Mouse (Mus musculus) retina, adult 2 months (tissue): ENCODE measurements around the gene Fndc10.
"Not testable (repeated sequence)": the region's sequence is repeated elsewhere in the genome, so short reads cannot be mapped to it uniquely, and the experiment has no call there.

Experiments used
- DNase-seq: peaks from one replicate; pipeline ENCODE4 v3.0.0-alpha.2; 2012; ENCODE audit warnings: low read depth, low spot score

The Fndc10 gene

GRCm38 (mm10) chr4:155694111-155694481, at the start of gene Fndc10:
Fndc10 (plus strand) TSS chr4:155694342.
- DNase-seq, result no peak

GRCm38 (mm10) chr4:155645308-155645707, 48.8 kb upstream of the Fndc10 start, which contains the start of gene Gm10563:
Gm10563 (minus strand) TSS chr4:155645408.
- DNase-seq, result not testable (repeated sequence)

- no peak for DNase-seq
These were observed 48.4 kb upstream of the Fndc10 start for GRCm38 (mm10) chr4:155645721-155646120.

GRCm38 (mm10) chr4:155649355-155649754, 44.8 kb upstream of the Fndc10 start:
- DNase-seq, result no peak

GRCm38 (mm10) chr4:155651553-155652269, 42.4 kb upstream of the Fndc10 start:
- DNase-seq, result no peak

- DNase-seq, result no peak
These were observed 41.7 kb upstream of the Fndc10 start for GRCm38 (mm10) chr4:155652283-155653085.

- DNase-seq, result no peak
These were observed 41.1 kb upstream of the Fndc10 start, which contains the start of gene Mmp23 for GRCm38 (mm10) chr4:155653086-155653450. Mmp23 (minus strand) TSS chr4:155653384.

- DNase-seq, result no peak
These were observed 40.5 kb upstream of the Fndc10 start for GRCm38 (mm10) chr4:155653451-155654182.

- DNase-seq, result no peak
These were observed 40.0 kb upstream of the Fndc10 start for GRCm38 (mm10) chr4:155654183-155654455.

- peak; percentile 42 for DNase-seq
These were observed 39.5 kb upstream of the Fndc10 start for GRCm38 (mm10) chr4:155654456-155655298.

GRCm38 (mm10) chr4:155656214-155656751, 37.9 kb upstream of the Fndc10 start:
- no peak for DNase-seq

GRCm38 (mm10) chr4:155658961-155659360, 35.2 kb upstream of the Fndc10 start:
- DNase-seq, result no peak

GRCm38 (mm10) chr4:155660641-155661040, 33.5 kb upstream of the Fndc10 start:
- no peak for DNase-seq

- DNase-seq, result no peak
These were observed 27.2 kb upstream of the Fndc10 start for GRCm38 (mm10) chr4:155666903-155667302.

GRCm38 (mm10) chr4:155668689-155669597, 25.2 kb upstream of the Fndc10 start, which contains the start of gene Mib2:
Mib2 (minus strand) TSS chr4:155669198.
- DNase-seq, result peak; percentile 83

- DNase-seq, result no peak
These were observed 24.5 kb upstream of the Fndc10 start for GRCm38 (mm10) chr4:155669598-155670075.

GRCm38 (mm10) chr4:155670236-155670635, 23.9 kb upstream of the Fndc10 start:
- not testable (repeated sequence) for DNase-seq

GRCm38 (mm10) chr4:155672082-155672481, 22.1 kb upstream of the Fndc10 start:
- DNase-seq, result no peak

- DNase-seq, result no peak
These were observed 18.2 kb upstream of the Fndc10 start for GRCm38 (mm10) chr4:155675991-155676390.
